Mouse (Mus musculus) urinary bladder, adult 18-20 months (tissue): ENCODE data around the gene Krtap4-7.
"Not testable (repeated sequence)": the region's sequence is repeated elsewhere in the genome, so short reads cannot be mapped to it uniquely, and the experiment has no call there.

Experiments used
- DNase-seq, 2 experiments: peaks; one replicate each; pipeline ENCODE4 v3.0.0; 2022; ENCODE audit warnings: low spot score in 2 of 2, mixed read lengths in 2 of 2

The Krtap4-7 gene

DNA sequence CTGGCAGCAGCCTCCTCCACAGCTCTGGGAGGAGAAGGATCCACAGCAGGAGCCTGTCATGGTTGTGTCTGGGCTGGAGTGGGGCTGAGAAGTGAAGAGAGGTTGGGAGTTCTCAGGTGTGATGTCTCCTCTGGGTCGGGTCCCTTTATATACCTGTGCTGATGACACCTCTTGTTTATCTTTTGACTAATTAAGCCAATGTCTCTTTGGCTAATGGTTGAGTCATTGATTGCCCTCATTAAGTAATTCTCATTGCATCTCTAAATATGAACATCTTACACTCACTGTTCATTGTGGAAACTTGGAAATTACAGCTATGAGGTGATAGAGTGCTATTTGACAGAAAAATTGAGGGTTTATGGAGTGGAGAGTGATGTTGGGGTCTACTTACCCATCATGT is 40.7 kb downstream of the Krtap4-7 start, which contains the start of gene Gm11938:
TSS of gene Gm11938 (minus strand) at position 101 of the 400 bp plus-strand sequence.
- not testable (repeated sequence) for DNase-seq

DNA sequence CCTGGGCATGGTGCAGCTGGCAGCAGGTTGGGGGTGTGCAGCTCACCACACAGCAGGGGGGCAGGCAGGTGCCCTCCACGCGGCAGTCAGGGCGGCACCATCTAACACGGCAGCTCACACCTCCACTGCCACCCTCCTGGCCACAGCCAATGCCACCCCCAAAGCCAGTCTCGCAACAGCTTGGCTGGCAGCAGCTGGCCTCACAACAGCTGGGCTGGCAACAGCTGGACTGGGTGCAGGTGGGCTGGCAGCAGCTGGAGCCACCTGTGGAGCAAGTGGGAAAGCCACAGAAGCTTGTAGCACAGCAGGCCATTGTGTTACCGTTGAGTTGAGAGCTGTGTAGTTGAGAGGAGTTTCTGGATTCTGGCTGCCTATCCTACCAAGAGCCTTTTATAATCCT is 46.1 kb downstream of the Krtap4-7 start, which contains the start of gene Krtap9-3:
TSS of gene Krtap9-3 (minus strand) at position 364 of the 400 bp plus-strand sequence.
- not testable (repeated sequence) for DNase-seq
